Mouse (Mus musculus) neural tube, embryonic 11.5 days (tissue): ENCODE measurements around the gene Ttc9b. TPM values are rescaled to one million over a fixed set of nuclear protein-coding genes. Genes with fewer than 3 reads are reported as not detected.

Source experiments
- ATAC-seq: fragments of 200-750 bp; cut with Nextera tagmentation; 2 replicates; pipeline ENCODE4 v1.8.0; 2017; ENCODE audit warnings: moderate number of reproducible peaks, mild to moderate bottlenecking, moderate TSS enrichment, moderate library complexity; ENCODE audit not compliant: insufficient read depth, low FRiP score, low TSS enrichment
- DNase-seq: peaks from one replicate; pipeline ENCODE4 v3.0.0-alpha.2; 2015; ENCODE audit warnings: low spot score
- H3K27ac ChIP-seq: fragments of 300-500 bp; sonication (generic); 2 replicates; pipeline ENCODE4 v1.5.1; 2014; ENCODE audit warnings: low read depth, mild to moderate bottlenecking, low read length
- H3K27me3 ChIP-seq: fragments of 300-500 bp; sonication (generic); 2 replicates; pipeline ENCODE4 v1.6.1; 2014; ENCODE audit warnings: mild to moderate bottlenecking, low read length, mixed read lengths; ENCODE audit not compliant: control insufficient read depth, insufficient read depth
- H3K36me3 ChIP-seq: fragments of 300-500 bp; sonication (generic); 2 replicates; pipeline ENCODE4 v1.6.1; 2014; ENCODE audit warnings: mild to moderate bottlenecking, low read length, moderate library complexity, mixed read lengths; ENCODE audit not compliant: control insufficient read depth, insufficient read depth
- H3K4me1 ChIP-seq: fragments of 300-500 bp; sonication (generic); 2 replicates; pipeline ENCODE4 v1.6.1; 2014; ENCODE audit warnings: low read length, mixed read lengths; ENCODE audit not compliant: control insufficient read depth, insufficient read depth
- H3K4me2 ChIP-seq: fragments of 300-500 bp; sonication (generic); 2 replicates; pipeline ENCODE4 v1.6.1; 2014; ENCODE audit warnings: low read depth, mild to moderate bottlenecking, moderate library complexity
- H3K4me3 ChIP-seq: fragments of 300-500 bp; sonication (generic); 2 replicates; pipeline ENCODE4 v1.5.1; 2014; ENCODE audit warnings: low read depth, low read length
- H3K9ac ChIP-seq: fragments of 300-500 bp; sonication (generic); 2 replicates; pipeline ENCODE4 v1.6.1; 2014; ENCODE audit warnings: mild to moderate bottlenecking, low read length
- H3K9me3 ChIP-seq: fragments of 300-500 bp; sonication (generic); 2 replicates; pipeline ENCODE4 v1.6.1; 2016; ENCODE audit warnings: low read length; ENCODE audit not compliant: control insufficient read depth
- WGBS: fragments of 180-500 bp; shearing (Covaris S2); extraction: QIAGEN DNeasy Blood & Tissue Kit; methylation state at CpG from one replicate; pipeline ENCODE4 v1.1.7; 2014; 5-methylcytosine and 5-hydroxymethylcytosine counted together
- polyA plus RNA-seq: library from polyadenylated mRNA; unstranded; fragments of >200 nt; fragmentation: Nextera tagmentation; extraction: Ambion mirVana; gene quantifications from 2 replicates; pipeline ENCODE4 v1.2.1, GENCODE M21; 2014

The Ttc9b gene
- polyA plus RNA-seq, 1 experiment from 2014 or later = 10.2 TPM

GRCm38 (mm10) chr7:27688246-27688788 lies 34.6 kb downstream of the Ttc9b start:
- H3K4me3 ChIP-seq = peak overlapping the region; percentile 38
- H3K27me3 ChIP-seq = no peaks in the 10 kb centered on the region
- no peaks in the 10 kb centered on the region for H3K36me3 ChIP-seq
- no peak for ATAC-seq
- H3K4me2 ChIP-seq = peak overlapping the region; percentile 53
- H3K9me3 ChIP-seq = no peaks in the 10 kb centered on the region
- H3K4me1 ChIP-seq = no peaks in the 10 kb centered on the region
- WGBS = 42% methylated on average over 14 of the region's 14 CpGs
- peak overlapping the region; percentile 11; the same call in 1 of the 2 replicates for H3K27ac ChIP-seq
- peak overlapping the region; percentile 64 for H3K9ac ChIP-seq
- peak; percentile 13 for DNase-seq

DNA sequence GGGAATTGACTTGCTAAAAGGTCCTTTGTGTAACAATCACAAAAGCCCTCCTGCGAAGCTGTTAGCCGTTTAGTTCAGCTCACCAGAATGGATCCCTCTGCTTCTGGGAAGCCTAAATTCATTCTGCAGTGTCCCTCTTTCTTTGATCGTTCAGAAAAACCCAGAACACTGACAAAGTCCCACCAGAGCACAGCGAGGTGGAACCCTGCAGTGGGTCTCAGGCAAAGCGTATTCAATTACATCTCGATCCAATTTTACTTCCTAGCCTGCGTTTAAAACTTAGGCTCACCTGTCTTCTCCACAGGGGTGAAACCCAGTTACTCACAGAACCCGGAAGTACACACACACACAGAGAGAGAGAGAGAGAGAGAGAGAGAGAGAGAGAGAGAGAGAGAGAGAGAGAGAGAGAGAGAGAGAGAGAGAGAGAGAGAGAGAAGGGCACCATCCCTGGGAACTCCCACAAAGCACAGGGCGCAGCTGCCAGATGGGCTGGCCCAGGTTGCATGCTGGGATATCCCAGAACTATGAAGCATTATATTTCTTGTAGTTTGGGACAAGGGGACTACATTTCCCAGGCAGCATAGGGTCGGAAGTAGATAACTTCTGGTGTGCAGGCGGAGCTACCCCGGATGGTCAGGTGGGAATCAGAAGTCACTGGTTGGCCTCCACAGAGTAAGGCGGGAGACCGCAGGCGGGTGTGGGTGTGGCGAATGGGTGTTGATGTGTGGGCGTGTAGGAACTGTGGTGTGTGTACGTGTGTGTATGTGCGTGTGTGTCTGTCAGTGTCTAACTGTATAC lies 35.3 kb downstream of the Ttc9b start, which contains the start of gene Zfp607b:
Gene Zfp607b (plus strand): TSS at position 526 of the 798 bp plus-strand sequence.
- Histone ChIP-seq H3K9me3 (no peaks in the 10 kb centered on the region), H3K4me2 (peak within 1 kb of the TSS; percentile 53), H3K27ac (peak within 1 kb of the TSS; percentile 11; the same call in 1 of the 2 replicates), H3K4me1 (no peaks in the 10 kb centered on the region), H3K27me3 (no peaks in the 10 kb centered on the region), H3K4me3 (peak within 1 kb of the TSS; percentile 38), H3K36me3 (no peaks in the 10 kb centered on the region), H3K9ac (peak within 1 kb of the TSS; percentile 64)
- under 1% methylated on average over 19 of the region's 19 CpGs for WGBS
- ATAC-seq (peak; percentile 98), DNase-seq (peak; percentile 89)

GRCm38 (mm10) chr7:27691076-27691475 lies 37.4 kb downstream of the Ttc9b start:
- Histone ChIP-seq H3K4me1 (no peaks in the 10 kb centered on the region), H3K36me3 (no peaks in the 10 kb centered on the region), H3K9ac (no peak overlapping the region), H3K9me3 (no peaks in the 10 kb centered on the region), H3K4me3 (no peak overlapping the region), H3K4me2 (no peak overlapping the region), H3K27me3 (no peaks in the 10 kb centered on the region), H3K27ac (no peak overlapping the region)
- ATAC-seq = no peak
- 47% methylated on average over 5 of the region's 5 CpGs for WGBS
- peak; percentile 51 for DNase-seq

GRCm38 (mm10) chr7:27696711-27697110 lies 43.0 kb downstream of the Ttc9b start:
- no peak overlapping the region for H3K27ac ChIP-seq
- no peak overlapping the region for H3K9ac ChIP-seq
- no peaks in the 10 kb centered on the region for H3K4me1 ChIP-seq
- H3K4me2 ChIP-seq = no peak overlapping the region
- DNase-seq (no peak), ATAC-seq (no peak)
- H3K4me3 ChIP-seq = no peak overlapping the region
- no peaks in the 10 kb centered on the region for H3K36me3 ChIP-seq
- H3K9me3 ChIP-seq = no peaks in the 10 kb centered on the region
- 37% methylated on average over 3 of the region's 3 CpGs for WGBS
- no peaks in the 10 kb centered on the region for H3K27me3 ChIP-seq

Other genes with a start within 250 kb of the Ttc9b start
- 0.23 and 0.34 TPM in 2 replicates for gene Sptbn4, start 206.2 kb upstream of the Ttc9b start, polyA plus RNA-seq
- 34.3 and 34.5 TPM in 2 replicates for gene Blvrb, start 205.9 kb upstream of the Ttc9b start, polyA plus RNA-seq
- gene Sertad3, start 180.1 kb upstream of the Ttc9b start, polyA plus RNA-seq = 22.8 and 24.0 TPM in 2 replicates
- 17.0 and 18.4 TPM in 2 replicates for gene Sertad1, start 167.0 kb upstream of the Ttc9b start, polyA plus RNA-seq
- 0.99 and 1.3 TPM in 2 replicates for gene Prx, start 154.6 kb upstream of the Ttc9b start, polyA plus RNA-seq
- 0.30 and 0.50 TPM in 2 replicates for gene Hipk4, start 130.6 kb upstream of the Ttc9b start, polyA plus RNA-seq
- gene Pld3, start 100.7 kb upstream of the Ttc9b start, polyA plus RNA-seq = 72.0 and 73.9 TPM in 2 replicates
- 28.4 and 28.9 TPM in 2 replicates for gene 2310022A10Rik, start 100.7 kb upstream of the Ttc9b start, polyA plus RNA-seq
- 72.0 and 72.9 TPM in 2 replicates for gene Akt2, start 62.4 kb upstream of the Ttc9b start, polyA plus RNA-seq
- gene Map3k10, start 20.7 kb downstream of the Ttc9b start, polyA plus RNA-seq = 9.0 and 12.5 TPM in 2 replicates
- gene Zfp607b, start 35.4 kb downstream of the Ttc9b start, polyA plus RNA-seq = 5.0 and 6.1 TPM in 2 replicates
- gene Zfp60, start 77.5 kb downstream of the Ttc9b start, polyA plus RNA-seq = 83.7 and 84.7 TPM in 2 replicates
- gene Zfp626, start 153.3 kb downstream of the Ttc9b start, polyA plus RNA-seq = 2.1 and 2.3 TPM in 2 replicates
- 11.2 and 12.6 TPM in 2 replicates for gene Zfp59, start 184.7 kb downstream of the Ttc9b start, polyA plus RNA-seq
- 2.1 and 2.4 TPM in 2 replicates for gene Zfp607a, start 203.6 kb downstream of the Ttc9b start, polyA plus RNA-seq